Mouse (Mus musculus) lung, embryonic 15.5 days (tissue): ENCODE results near the gene Elob. TPM values are rescaled to one million over a fixed set of nuclear protein-coding genes. Genes with fewer than 3 reads are reported as not detected.
A peak's percentile ranks its signal among the peaks of the same experiment; 100 is the strongest.

ENCODE experiments used
- ATAC-seq: fragments of 200-750 bp; cut with Nextera tagmentation; 2 replicates; pipeline ENCODE4 v1.8.0; 2017; ENCODE audit warnings: moderate number of reproducible peaks, borderline replicate concordance; ENCODE audit not compliant: low FRiP score, low TSS enrichment; ENCODE audit errors: extremely low read depth
- H3K27ac ChIP-seq: fragments of 300-500 bp; sonication (generic); 2 replicates; pipeline ENCODE4 v1.5.1; 2015; ENCODE audit warnings: moderate library complexity, mild to moderate bottlenecking, inconsistent platforms
- H3K27me3 ChIP-seq: fragments of 300-500 bp; sonication (generic); 2 replicates; pipeline ENCODE4 v1.6.1; 2015; ENCODE audit warnings: inconsistent platforms
- H3K36me3 ChIP-seq: fragments of 300-500 bp; sonication (generic); 2 replicates; pipeline ENCODE4 v1.6.1; 2015; ENCODE audit warnings: inconsistent platforms
- H3K4me1 ChIP-seq: fragments of 300-500 bp; sonication (generic); 2 replicates; pipeline ENCODE4 v1.6.1; 2015; ENCODE audit warnings: inconsistent platforms
- H3K4me2 ChIP-seq: fragments of 300-500 bp; sonication (generic); 2 replicates; pipeline ENCODE4 v1.6.1; 2015; ENCODE audit warnings: inconsistent platforms, mild to moderate bottlenecking, moderate library complexity
- H3K4me3 ChIP-seq: fragments of 300-500 bp; sonication (generic); 2 replicates; pipeline ENCODE4 v1.5.1; 2015; ENCODE audit warnings: mild to moderate bottlenecking, inconsistent platforms
- H3K9ac ChIP-seq: fragments of 300-500 bp; sonication (generic); 2 replicates; pipeline ENCODE4 v1.6.1; 2015; ENCODE audit warnings: inconsistent platforms
- H3K9me3 ChIP-seq: fragments of 300-500 bp; sonication (generic); 2 replicates; pipeline ENCODE4 v1.6.1; 2016; ENCODE audit warnings: inconsistent platforms
- WGBS: fragments of 180-500 bp; shearing (Covaris S2); methylation state at CpG from one replicate; pipeline ENCODE4 v1.1.7; 2015; 5-methylcytosine and 5-hydroxymethylcytosine counted together
- polyA plus RNA-seq: library from polyadenylated mRNA; unstranded; fragments of >200 nt; fragmentation: Nextera tagmentation; extraction: Ambion mirVana; gene quantifications from 2 replicates; pipeline ENCODE4 v1.2.1, GENCODE M21; 2015

Gene Elob
- polyA plus RNA-seq, 1 experiment from 2014 or later: 927 TPM

GRCm38 (mm10) chr17:23795323-23795722 lies 33.6 kb downstream of the Elob start:
- peaks cover 8% of the 10 kb centered on the region for H3K4me1 ChIP-seq
- H3K4me3 ChIP-seq: no peak overlapping the region
- H3K4me2 ChIP-seq: no peak overlapping the region
- no peaks in the 10 kb centered on the region for H3K9me3 ChIP-seq
- H3K27ac ChIP-seq: no peak overlapping the region
- H3K9ac ChIP-seq: no peak overlapping the region
- H3K36me3 ChIP-seq: no peaks in the 10 kb centered on the region
- WGBS: 89% methylated on average over 8 of the region's 8 CpGs
- no peaks in the 10 kb centered on the region for H3K27me3 ChIP-seq
- ATAC-seq: no peak

GRCm38 (mm10) chr17:23791079-23791357 lies 37.9 kb downstream of the Elob start:
- ATAC-seq: no peak
- no peaks in the 10 kb centered on the region for H3K36me3 ChIP-seq
- H3K4me3 ChIP-seq: peak overlapping the region; percentile 48
- no peak overlapping the region for H3K9ac ChIP-seq
- 52% methylated on average over 2 of the region's 2 CpGs for WGBS
- H3K27me3 ChIP-seq: no peaks in the 10 kb centered on the region
- H3K27ac ChIP-seq: peak overlapping the region; percentile 81; the same call in 1 of the 2 replicates
- H3K4me1 ChIP-seq: peaks cover 20% of the 10 kb centered on the region
- peak overlapping the region; percentile 81 for H3K4me2 ChIP-seq
- H3K9me3 ChIP-seq: no peaks in the 10 kb centered on the region

- H3K9me3 ChIP-seq: no peaks in the 10 kb centered on the region
- 2% methylated on average over 29 of the region's 29 CpGs for WGBS
- no peaks in the 10 kb centered on the region for H3K27me3 ChIP-seq
- peak within 1 kb of the TSS; percentile 48 for H3K4me3 ChIP-seq
- H3K27ac ChIP-seq: peak within 1 kb of the TSS; percentile 81
- H3K4me1 ChIP-seq: peaks cover 24% of the 10 kb centered on the region
- peak; percentile 68; the same call in 1 of the 2 replicates for ATAC-seq
- peak within 1 kb of the TSS; percentile 58 for H3K9ac ChIP-seq
- H3K4me2 ChIP-seq: peak within 1 kb of the TSS; percentile 81
- no peaks in the 10 kb centered on the region for H3K36me3 ChIP-seq
Measured at GRCm38 (mm10) chr17:23790269-23791078, 38.5 kb downstream of the Elob start, which contains the start of gene Srrm2. TSS of gene Srrm2 (plus strand) at chr17:23790532.

GRCm38 (mm10) chr17:23789749-23790268 lies 39.1 kb downstream of the Elob start:
- Histone ChIP-seq H3K27ac (peak overlapping the region; percentile 81), H3K9ac (peak overlapping the region; percentile 58), H3K4me1 (peaks cover 27% of the 10 kb centered on the region), H3K9me3 (no peaks in the 10 kb centered on the region), H3K27me3 (no peaks in the 10 kb centered on the region), H3K4me2 (peak overlapping the region; percentile 81), H3K36me3 (no peaks in the 10 kb centered on the region), H3K4me3 (peak overlapping the region; percentile 48)
- WGBS: 20% methylated on average over 8 of the region's 8 CpGs
- no peak for ATAC-seq

GRCm38 (mm10) chr17:23788973-23789372 lies 40.0 kb downstream of the Elob start:
- ATAC-seq: no peak
- Histone ChIP-seq H3K9me3 (no peaks in the 10 kb centered on the region), H3K27me3 (no peaks in the 10 kb centered on the region), H3K4me3 (no peak overlapping the region), H3K27ac (no peak overlapping the region), H3K36me3 (no peaks in the 10 kb centered on the region), H3K4me1 (peaks cover 27% of the 10 kb centered on the region), H3K4me2 (no peak overlapping the region), H3K9ac (no peak overlapping the region)
- WGBS: 83% methylated on average over 4 of the region's 4 CpGs

- Histone ChIP-seq H3K9me3 (no peaks in the 10 kb centered on the region), H3K4me2 (peak overlapping the region; percentile 91), H3K4me1 (peaks cover 27% of the 10 kb centered on the region), H3K36me3 (no peaks in the 10 kb centered on the region), H3K27me3 (no peaks in the 10 kb centered on the region), H3K9ac (peak overlapping the region; percentile 58; the same call in 1 of the 2 replicates), H3K27ac (no peak overlapping the region), H3K4me3 (peak overlapping the region; percentile 60)
- 14% methylated on average over 13 of the region's 13 CpGs for WGBS
- no peak for ATAC-seq
Measured at GRCm38 (mm10) chr17:23786510-23786931, 42.4 kb downstream of the Elob start.

- peak within 1 kb of the TSS; percentile 13; the same call in 1 of the 2 replicates for H3K27ac ChIP-seq
- peaks cover 24% of the 10 kb centered on the region for H3K4me1 ChIP-seq
- H3K9ac ChIP-seq: peak within 1 kb of the TSS; percentile 58
- H3K4me3 ChIP-seq: peak within 1 kb of the TSS; percentile 60
- H3K36me3 ChIP-seq: no peaks in the 10 kb centered on the region
- WGBS: 2% methylated on average over 40 of the region's 43 CpGs
- no peaks in the 10 kb centered on the region for H3K27me3 ChIP-seq
- H3K4me2 ChIP-seq: peak within 1 kb of the TSS; percentile 91
- ATAC-seq: peak; percentile 73
- no peaks in the 10 kb centered on the region for H3K9me3 ChIP-seq
Measured at GRCm38 (mm10) chr17:23785561-23786471, 43.1 kb downstream of the Elob start, which contains the start of gene Flywch2. TSS of gene Flywch2 (minus strand) at chr17:23786081.

- no peak overlapping the region for H3K4me2 ChIP-seq
- no peaks in the 10 kb centered on the region for H3K27me3 ChIP-seq
- H3K36me3 ChIP-seq: no peaks in the 10 kb centered on the region
- H3K27ac ChIP-seq: no peak overlapping the region
- H3K9ac ChIP-seq: no peak overlapping the region
- ATAC-seq: no peak
- no peak overlapping the region for H3K4me3 ChIP-seq
- no peaks in the 10 kb centered on the region for H3K9me3 ChIP-seq
- peaks cover 11% of the 10 kb centered on the region for H3K4me1 ChIP-seq
Measured at GRCm38 (mm10) chr17:23783352-23783751, 45.6 kb downstream of the Elob start.

GRCm38 (mm10) chr17:23778447-23778846 lies 50.5 kb downstream of the Elob start:
- no peak for ATAC-seq

GRCm38 (mm10) chr17:23777141-23777540 lies 51.8 kb downstream of the Elob start:
- Histone ChIP-seq H3K4me3 (no peak overlapping the region), H3K9ac (no peak overlapping the region), H3K4me2 (no peak overlapping the region), H3K27ac (no peak overlapping the region), H3K36me3 (no peaks in the 10 kb centered on the region), H3K27me3 (no peaks in the 10 kb centered on the region), H3K9me3 (no peaks in the 10 kb centered on the region), H3K4me1 (no peaks in the 10 kb centered on the region)
- no peak for ATAC-seq
- 55% methylated on average over 2 of the region's 2 CpGs for WGBS

More at GRCm38 (mm10) chr17:23778447-23778846, 50.5 kb downstream of the Elob start:
- Histone ChIP-seq H3K27me3 (no peaks in the 10 kb centered on the region), H3K9ac (no peak overlapping the region), H3K4me2 (no peak overlapping the region), H3K4me3 (no peak overlapping the region), H3K36me3 (no peaks in the 10 kb centered on the region), H3K4me1 (no peaks in the 10 kb centered on the region), H3K27ac (no peak overlapping the region), H3K9me3 (no peaks in the 10 kb centered on the region)
- WGBS: 40% methylated on average over 2 of the region's 2 CpGs

- H3K9ac ChIP-seq: no peak overlapping the region
- no peaks in the 10 kb centered on the region for H3K9me3 ChIP-seq
- no peak overlapping the region for H3K4me2 ChIP-seq
- no peaks in the 10 kb centered on the region for H3K36me3 ChIP-seq
- no peak overlapping the region for H3K4me3 ChIP-seq
- H3K27me3 ChIP-seq: no peaks in the 10 kb centered on the region
- WGBS: 72% methylated on average over 10 of the region's 10 CpGs
- H3K4me1 ChIP-seq: no peaks in the 10 kb centered on the region
- no peak for ATAC-seq
- H3K27ac ChIP-seq: no peak overlapping the region
Measured at GRCm38 (mm10) chr17:23776216-23776615, 52.7 kb downstream of the Elob start.
